Mouse (Mus musculus): ENCODE results near the gene Scaf4.

DNA sequence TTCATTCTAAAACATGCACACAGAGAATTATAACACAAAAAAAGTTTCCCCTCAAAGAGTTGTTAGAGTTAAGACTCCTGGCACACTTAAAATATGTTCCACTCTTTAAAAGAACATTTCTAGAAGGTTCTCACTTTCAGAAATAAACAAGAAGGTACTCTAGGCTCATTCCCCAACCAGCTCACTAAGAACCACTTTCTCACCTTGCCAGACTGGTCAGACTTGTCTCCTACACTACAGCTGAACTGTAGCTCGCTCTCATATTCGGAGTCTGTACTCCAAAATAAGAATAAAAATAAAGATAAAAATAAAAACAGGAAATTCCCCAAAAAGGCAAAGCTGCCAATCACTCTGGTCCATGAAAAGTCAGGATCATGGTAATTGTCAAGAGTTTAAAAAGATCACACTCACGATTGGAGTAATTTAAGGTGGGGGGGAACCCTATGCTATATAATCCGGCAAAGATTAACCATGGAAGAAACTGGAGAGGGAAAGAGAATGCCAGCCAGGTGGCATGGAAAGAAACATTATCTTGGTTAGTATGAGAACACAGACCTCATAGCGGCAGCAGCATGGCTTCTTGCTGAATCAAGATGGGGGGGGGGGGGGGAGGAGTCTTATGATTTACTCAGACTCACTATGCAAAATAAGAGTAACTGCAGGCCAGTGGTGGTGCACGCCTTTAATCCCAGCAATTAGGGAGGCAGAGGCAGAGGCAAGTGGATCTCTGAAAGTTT is 80.9 kb downstream of the Scaf4 start:
- no peak for TF ChIP-seq CTCF (IDR thresholded peaks at IDR 0.05; ENCODE audit: low read depth)
- TF ChIP-seq EP300 (IDR thresholded peaks at IDR 0.05; ENCODE audit: low read depth): no peak
